Mouse (Mus musculus) limb, embryonic 14.5 days (tissue): Measurements from ENCODE around the gene Sgms2. TPM values are rescaled to one million over a fixed set of nuclear protein-coding genes. Genes with fewer than 3 reads are reported as not detected.

Source experiments
- ATAC-seq: fragments of 200-750 bp; cut with Nextera tagmentation; 2 replicates; pipeline ENCODE4 v1.8.0; 2017; ENCODE audit warnings: low read depth, moderate number of reproducible peaks, moderate TSS enrichment; ENCODE audit not compliant: low FRiP score
- DNase-seq: peaks from one replicate; pipeline ENCODE4 v3.0.0-alpha.2; 2015; ENCODE audit warnings: low spot score
- H3K27ac ChIP-seq: fragments of 300-500 bp; sonication (generic); replicated peaks from 2 replicates; pipeline ENCODE4 v1.5.1; 2014; ENCODE audit warnings: low read depth, mild to moderate bottlenecking, low read length, moderate library complexity, mixed read lengths
- H3K27me3 ChIP-seq: fragments of 300-500 bp; sonication (generic); 2 replicates; pipeline ENCODE4 v1.6.1; 2014; ENCODE audit warnings: low read length, mixed read lengths; ENCODE audit not compliant: control insufficient read depth, insufficient read depth
- H3K36me3 ChIP-seq: fragments of 300-500 bp; sonication (generic); 2 replicates; pipeline ENCODE4 v1.6.1; 2014; ENCODE audit warnings: mild to moderate bottlenecking, low read length, moderate library complexity, mixed read lengths; ENCODE audit not compliant: control insufficient read depth, insufficient read depth
- H3K4me1 ChIP-seq: fragments of 300-500 bp; sonication (generic); 2 replicates; pipeline ENCODE4 v1.6.1; 2014; ENCODE audit warnings: antibody characterized with exemption, low read length, mixed read lengths; ENCODE audit not compliant: control insufficient read depth, insufficient read depth
- H3K4me2 ChIP-seq: fragments of 300-500 bp; sonication (generic); replicated peaks from 2 replicates; pipeline ENCODE4 v1.6.1; 2014; ENCODE audit warnings: low read depth, mild to moderate bottlenecking, low read length, moderate library complexity; ENCODE audit not compliant: severe bottlenecking
- H3K4me3 ChIP-seq: fragments of 300-500 bp; sonication (generic); replicated peaks from 2 replicates; pipeline ENCODE4 v1.5.1; 2014; ENCODE audit warnings: low read length
- H3K9ac ChIP-seq: fragments of 300-500 bp; sonication (generic); 2 replicates; pipeline ENCODE4 v1.6.1; 2014; ENCODE audit warnings: mild to moderate bottlenecking, low read depth, low read length, moderate library complexity; ENCODE audit not compliant: severe bottlenecking
- H3K9me3 ChIP-seq: fragments of 300-500 bp; sonication (generic); 2 replicates; pipeline ENCODE4 v1.6.1; 2016; ENCODE audit warnings: low read length; ENCODE audit not compliant: control insufficient read depth
- POLR2A ChIP-seq: fragments of 200-500 bp; IDR thresholded peaks from 2 replicates; pipeline ENCODE4 v1.8.0; 2012; ENCODE audit warnings: inconsistent platforms, mild to moderate bottlenecking, moderate library complexity, borderline replicate concordance; ENCODE audit not compliant: insufficient read depth, insufficient read length; ENCODE audit errors: extremely low read depth
- WGBS: fragments of 180-500 bp; shearing (Covaris S2); extraction: QIAGEN DNeasy Blood & Tissue Kit; methylation state at CpG from one replicate; pipeline ENCODE4 v1.1.7; 2014; 5-methylcytosine and 5-hydroxymethylcytosine counted together
- polyA plus RNA-seq, 2 experiments: library from polyadenylated mRNA; depleted of rRNA in 1 of 2; stranded (reverse) in 1 of 2; unstranded in 1 of 2; fragments of >200 nt; fragmentation: Nextera tagmentation in 1 of 2; extraction: Ambion mirVana in 1 of 2; gene quantifications; 2 replicates each; pipeline versions ENCODE4 v1.2.1 to v1.2.3; 2012 to 2014

Gene Sgms2
- polyA plus RNA-seq, 2 experiments: 16.6 to 19.5 TPM

DNA sequence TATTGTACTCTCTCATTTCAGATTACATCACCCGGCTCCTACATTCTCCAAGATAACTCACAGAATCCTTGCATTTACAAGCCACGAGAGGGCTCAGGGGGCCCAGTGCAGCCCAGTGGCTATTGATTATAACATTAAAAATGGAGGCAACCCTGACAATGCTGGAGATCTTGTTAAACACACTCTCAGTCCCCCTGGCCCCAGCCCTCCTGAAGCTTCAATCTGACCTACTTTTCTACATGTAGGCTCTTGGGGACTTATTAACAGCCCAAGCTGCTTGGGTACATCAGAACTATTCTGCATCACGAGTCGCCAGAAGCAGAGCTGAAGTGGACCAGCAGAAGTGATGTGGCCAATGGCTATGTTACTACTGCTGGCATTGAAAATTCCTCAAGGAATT lies 164.6 kb downstream of the Sgms2 start:
- H3K9me3 ChIP-seq: 0 out of 2 replicates have a peak, but pooled peaks cover 3% of the 10 kb centered on the region
- 77% methylated on average over 4 of the region's 4 CpGs for WGBS
- no peaks in the 10 kb centered on the region for H3K27me3 ChIP-seq
- no peak for TF ChIP-seq POLR2A
- no peak overlapping the region for H3K4me2 ChIP-seq
- no peak overlapping the region for H3K9ac ChIP-seq
- no peak overlapping the region for H3K27ac ChIP-seq
- ATAC-seq (no peak), DNase-seq (no peak)
- H3K4me1 ChIP-seq: peaks cover 5% of the 10 kb centered on the region; the same call in 1 of the 2 replicates
- no peaks in the 10 kb centered on the region for H3K36me3 ChIP-seq
- no peak overlapping the region for H3K4me3 ChIP-seq

DNA sequence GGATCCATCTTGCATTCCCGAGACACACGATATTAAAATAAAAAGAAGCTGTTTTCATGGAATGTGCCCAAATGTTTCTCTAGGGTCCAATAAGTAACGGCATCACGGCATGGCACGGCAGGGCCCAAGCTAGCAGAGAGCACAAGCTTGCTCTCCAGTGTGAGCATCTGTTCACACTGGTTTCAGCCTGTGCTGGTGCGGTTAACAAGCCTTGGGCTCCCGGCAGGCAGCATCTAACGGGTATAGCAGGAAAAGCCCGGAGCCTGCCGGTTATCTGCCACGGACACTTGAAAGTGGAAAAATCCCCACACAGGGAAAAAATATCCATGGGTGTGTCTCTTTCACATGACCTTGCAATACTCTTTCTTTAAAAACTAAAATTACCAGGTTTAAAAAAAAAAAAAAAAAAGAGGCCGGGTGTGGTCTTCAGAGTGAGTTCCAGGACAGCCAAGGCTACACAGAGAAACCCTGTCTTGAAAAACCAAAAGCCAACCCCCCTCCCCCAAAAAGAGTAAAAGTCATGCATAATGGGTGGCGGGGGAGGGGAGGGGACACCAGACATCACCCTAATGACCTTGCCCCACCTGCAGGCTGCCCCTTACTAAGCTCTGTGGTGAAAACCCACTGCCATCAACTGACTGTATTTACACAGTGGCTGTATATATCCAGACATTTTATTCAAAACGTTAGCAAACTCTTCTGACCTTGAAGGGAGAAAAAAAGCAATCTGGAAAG lies 169.0 kb downstream of the Sgms2 start:
- Histone ChIP-seq H3K4me2 (no peak overlapping the region), H3K27me3 (no peaks in the 10 kb centered on the region), H3K4me1 (peaks cover 10% of the 10 kb centered on the region), H3K4me3 (no peak overlapping the region), H3K9me3 (no peaks in the 10 kb centered on the region), H3K36me3 (no peaks in the 10 kb centered on the region), H3K27ac (no peak overlapping the region), H3K9ac (no peak overlapping the region)
- ATAC-seq (no peak), DNase-seq (no peak)
- WGBS: 37% methylated on average over 14 of the region's 14 CpGs
- no peak for TF ChIP-seq POLR2A

DNA sequence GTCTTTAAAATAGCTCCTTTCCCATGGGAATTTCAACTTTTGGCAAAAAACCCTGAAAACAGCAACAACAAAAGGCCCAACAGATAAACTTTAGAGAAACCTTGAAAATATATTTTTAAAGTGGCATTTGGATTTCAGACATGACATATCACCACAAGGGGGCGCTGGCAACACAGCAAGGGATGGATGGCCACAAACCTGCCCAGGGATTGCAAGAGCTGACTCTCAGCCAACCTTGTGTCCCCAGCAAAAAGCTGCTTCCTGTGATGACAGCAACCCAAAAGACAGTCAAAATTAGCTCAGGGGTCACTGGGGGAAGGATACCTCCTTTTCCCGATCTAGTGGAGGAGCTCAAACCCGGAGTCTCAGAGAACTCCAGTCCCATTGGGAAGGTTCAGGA lies 171.0 kb downstream of the Sgms2 start:
- WGBS: 6% methylated on average over 3 of the region's 3 CpGs
- Histone ChIP-seq H3K9me3 (no peaks in the 10 kb centered on the region), H3K36me3 (no peaks in the 10 kb centered on the region), H3K9ac (no peak overlapping the region), H3K27ac (no peak overlapping the region), H3K27me3 (no peaks in the 10 kb centered on the region), H3K4me1 (peaks cover 17% of the 10 kb centered on the region), H3K4me3 (no peak overlapping the region; the same call in 1 of the 2 replicates), H3K4me2 (peak overlapping the region; percentile 41)
- DNase-seq (peak; percentile 84), ATAC-seq (peak; percentile 44; the same call in 1 of the 2 replicates)
- TF ChIP-seq POLR2A: no peak

DNA sequence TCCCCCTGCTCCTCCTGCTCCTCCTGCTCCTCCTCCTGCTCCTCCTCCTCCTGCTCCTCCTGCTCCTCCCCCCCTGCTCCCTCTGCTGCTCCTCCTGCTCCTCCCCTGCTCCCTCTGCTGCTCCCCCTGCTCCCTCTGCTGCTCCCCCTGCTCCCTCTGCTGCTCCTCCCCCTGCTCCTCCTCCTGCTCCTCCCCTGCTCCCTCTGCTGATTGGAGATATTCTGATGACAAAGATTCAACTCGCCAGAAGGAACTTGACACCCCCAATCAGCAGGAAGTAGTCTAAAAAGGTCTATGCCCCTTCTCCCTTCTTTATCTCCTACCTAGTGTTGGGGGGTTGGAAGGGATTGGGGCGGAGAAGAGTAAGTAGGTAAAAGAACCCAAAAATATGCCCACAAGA lies 173.0 kb downstream of the Sgms2 start:
- 59% methylated on average over 2 of the region's 2 CpGs for WGBS
- Histone ChIP-seq H3K4me2 (no peak overlapping the region), H3K9ac (no peak overlapping the region), H3K27me3 (no peaks in the 10 kb centered on the region), H3K36me3 (no peaks in the 10 kb centered on the region), H3K4me3 (no peak overlapping the region), H3K9me3 (no peaks in the 10 kb centered on the region), H3K4me1 (peaks cover 17% of the 10 kb centered on the region), H3K27ac (no peak overlapping the region)
- TF ChIP-seq POLR2A: no peak
- no peak for DNase-seq
- no peak for ATAC-seq

GRCm38 (mm10) chr3:131317126-131317525 lies 174.1 kb downstream of the Sgms2 start:
- TF ChIP-seq POLR2A: no peak
- 52% methylated on average over 1 of the region's 1 CpGs for WGBS
- no peaks in the 10 kb centered on the region for H3K36me3 ChIP-seq
- H3K27me3 ChIP-seq: no peaks in the 10 kb centered on the region
- ATAC-seq: no peak
- no peak overlapping the region for H3K9ac ChIP-seq
- H3K4me3 ChIP-seq: no peak overlapping the region
- no peaks in the 10 kb centered on the region for H3K9me3 ChIP-seq
- no peak overlapping the region for H3K4me2 ChIP-seq
- H3K27ac ChIP-seq: no peak overlapping the region
- peaks cover 16% of the 10 kb centered on the region for H3K4me1 ChIP-seq
- no peak for DNase-seq

DNA sequence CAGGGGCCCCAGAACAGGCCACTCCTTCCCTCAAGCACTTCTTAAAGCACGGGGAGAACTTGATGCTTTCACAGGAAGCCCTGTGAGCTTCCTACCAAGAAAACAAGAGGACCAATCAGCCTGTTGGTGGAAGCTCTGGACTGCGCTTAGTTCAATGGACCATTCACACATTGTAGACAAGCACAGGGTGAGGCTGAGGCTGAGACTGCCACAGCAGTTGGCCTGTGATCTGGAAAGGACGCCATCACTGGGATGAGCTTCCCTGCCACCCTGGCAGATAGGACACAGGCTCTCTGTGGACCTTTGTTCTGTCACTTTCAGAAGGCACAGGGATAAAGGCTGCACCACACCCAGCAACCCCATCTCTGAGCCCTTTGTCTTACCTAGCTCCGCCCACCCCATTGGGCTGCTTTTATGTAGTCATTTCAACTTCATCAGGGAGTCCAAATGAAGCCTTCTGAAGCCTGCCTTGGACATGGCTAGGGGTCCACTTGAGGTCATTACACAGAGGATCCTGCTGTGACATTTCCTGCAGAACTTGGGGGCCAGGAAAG lies 175.2 kb downstream of the Sgms2 start:
- no peak for ATAC-seq
- no peaks in the 10 kb centered on the region for H3K9me3 ChIP-seq
- no peak overlapping the region for H3K9ac ChIP-seq
- H3K4me2 ChIP-seq: peak overlapping the region; percentile 13; the same call in 1 of the 2 replicates
- no peak for DNase-seq
- no peak overlapping the region for H3K27ac ChIP-seq
- WGBS: 52% methylated on average over 4 of the region's 4 CpGs
- H3K4me3 ChIP-seq: no peak overlapping the region
- no peaks in the 10 kb centered on the region for H3K27me3 ChIP-seq
- TF ChIP-seq POLR2A: no peak
- H3K4me1 ChIP-seq: peaks cover 12% of the 10 kb centered on the region
- H3K36me3 ChIP-seq: no peaks in the 10 kb centered on the region
